Mouse (Mus musculus) neural tube, embryonic 10.5 days (tissue): ENCODE data around the gene Traf2.

Experiments
- DNase-seq: peaks from one replicate; pipeline ENCODE4 v3.0.0-alpha.2; 2017; ENCODE audit warnings: low spot score; ENCODE audit errors: extremely low spot score

The Traf2 gene

DNA sequence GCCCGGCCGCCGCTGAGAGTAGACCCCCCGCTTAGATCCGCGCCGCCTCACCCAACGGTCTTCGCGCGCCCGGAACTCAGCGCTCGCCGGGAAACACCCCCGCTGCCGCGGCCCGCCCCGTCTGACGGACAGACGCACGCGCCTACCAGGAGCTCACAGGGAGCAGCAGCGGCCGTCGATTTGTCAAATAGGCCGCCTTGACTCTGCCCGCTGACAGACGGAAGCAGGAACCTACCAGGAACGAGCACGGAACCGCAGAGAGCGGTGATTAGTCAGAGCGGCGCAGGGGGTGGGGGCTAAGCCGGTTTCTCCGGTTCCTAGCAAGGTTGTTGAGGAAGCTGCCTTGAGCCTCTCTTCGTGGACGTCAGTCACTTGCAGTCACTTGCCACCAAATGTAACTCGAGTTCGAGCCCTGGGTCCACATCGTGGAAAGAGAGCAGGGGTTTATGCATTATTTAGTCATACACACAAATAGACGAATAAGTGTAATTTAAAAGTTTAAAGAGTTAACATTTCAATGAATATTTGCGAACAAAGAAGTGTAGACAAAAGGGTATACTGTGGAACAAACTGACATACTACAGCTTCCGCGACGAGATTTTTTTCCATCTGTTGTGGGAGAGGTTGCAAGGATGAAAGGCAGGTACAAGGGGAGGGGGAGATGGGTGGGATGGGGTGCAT, at the start of gene Traf2:
Gene Traf2 (minus strand): TSS at position 130 of the 681 bp plus-strand sequence.
- peak; percentile 96 for DNase-seq

DNA sequence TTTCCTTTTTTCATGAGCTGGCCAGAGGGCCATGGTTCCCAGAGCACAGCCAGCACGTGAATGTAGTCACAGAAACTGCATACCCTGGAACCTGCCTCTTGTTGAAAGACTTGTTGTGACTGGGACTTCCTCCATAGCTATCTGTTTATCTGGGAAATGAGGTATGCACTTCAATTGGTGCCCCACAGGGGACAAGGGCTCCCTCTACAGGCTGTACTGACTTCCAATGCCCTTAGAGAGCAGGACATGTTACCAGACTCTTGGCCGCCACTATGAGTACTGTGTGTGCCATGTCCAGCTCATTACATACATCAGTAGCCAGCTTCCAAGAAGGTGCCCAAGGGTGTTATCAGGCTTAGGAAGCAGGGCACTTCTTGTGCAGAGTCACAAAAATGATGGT, 45.1 kb upstream of the Traf2 start:
- no peak for DNase-seq

DNA sequence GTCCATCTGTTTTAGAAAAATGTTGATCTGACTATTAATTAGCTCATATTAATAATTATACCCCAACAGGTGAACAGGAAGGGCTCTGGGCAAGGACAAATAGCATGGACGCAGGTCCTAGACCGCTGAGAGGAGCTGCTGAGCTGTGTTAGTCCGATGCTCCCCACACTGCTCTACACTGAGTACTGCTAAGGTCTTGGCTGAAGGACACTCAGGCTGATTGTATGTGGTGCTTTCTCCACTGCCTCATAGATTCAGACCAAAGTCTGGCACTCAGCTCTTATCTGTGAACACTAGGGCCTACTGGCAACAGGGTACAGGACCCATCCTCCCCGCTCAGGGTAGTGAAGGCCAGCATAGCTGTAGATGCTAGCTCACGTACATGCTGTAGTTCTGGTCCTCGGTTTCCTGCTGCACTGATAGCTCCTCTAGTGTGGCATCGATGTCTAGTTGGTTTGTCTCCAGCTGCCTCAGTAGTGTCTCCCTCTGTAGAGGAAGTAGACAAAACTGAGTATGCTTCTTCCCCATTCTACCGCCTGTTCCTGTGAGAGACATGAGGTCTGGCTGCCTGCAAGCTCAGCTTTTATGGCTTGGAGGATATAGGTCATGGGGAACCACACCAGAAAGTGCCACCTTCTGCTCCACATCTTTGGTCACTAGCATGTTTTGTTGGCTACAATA, 41.6 kb upstream of the Traf2 start:
- DNase-seq: no peak

DNA sequence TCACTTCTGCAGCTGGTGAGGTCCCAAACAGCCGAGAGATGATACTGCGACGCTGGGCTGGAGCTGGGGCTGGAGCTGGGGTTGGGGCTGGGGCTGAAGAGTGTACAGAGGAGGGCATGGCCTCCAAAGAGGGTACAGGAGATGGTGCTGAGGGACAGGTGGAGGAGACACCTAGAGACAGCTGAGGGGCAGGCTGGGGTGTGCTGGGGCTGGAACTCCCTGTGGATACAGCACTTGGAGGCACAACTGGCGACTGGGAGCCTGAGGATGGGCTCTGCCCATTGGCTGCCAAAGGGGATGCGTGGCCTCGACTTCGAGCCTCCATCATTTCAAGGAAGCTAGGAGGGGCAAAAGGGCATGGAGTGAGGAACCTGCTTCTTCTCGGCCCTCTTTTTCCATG, 40.5 kb upstream of the Traf2 start:
- no peak for DNase-seq

DNA sequence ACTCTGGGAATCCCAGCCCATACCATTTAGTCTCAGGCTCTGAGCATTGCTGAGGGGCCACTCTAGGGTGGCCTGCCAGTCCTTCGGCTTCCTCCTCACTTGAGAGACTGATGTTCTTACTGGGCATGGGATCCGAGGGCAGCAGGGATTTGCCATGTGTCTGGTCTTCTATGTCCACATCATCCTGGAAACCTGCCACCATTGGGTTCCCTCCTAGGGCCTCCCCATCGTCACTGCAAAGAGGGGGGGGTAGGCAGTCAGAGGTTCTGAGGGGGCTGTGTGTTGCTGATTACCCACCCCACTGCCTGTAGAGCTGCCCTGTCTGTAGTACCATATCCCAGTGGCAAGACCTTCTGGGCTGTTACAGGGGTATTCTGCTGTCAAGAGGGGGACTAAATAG, 38.9 kb upstream of the Traf2 start:
- DNase-seq: no peak

DNA sequence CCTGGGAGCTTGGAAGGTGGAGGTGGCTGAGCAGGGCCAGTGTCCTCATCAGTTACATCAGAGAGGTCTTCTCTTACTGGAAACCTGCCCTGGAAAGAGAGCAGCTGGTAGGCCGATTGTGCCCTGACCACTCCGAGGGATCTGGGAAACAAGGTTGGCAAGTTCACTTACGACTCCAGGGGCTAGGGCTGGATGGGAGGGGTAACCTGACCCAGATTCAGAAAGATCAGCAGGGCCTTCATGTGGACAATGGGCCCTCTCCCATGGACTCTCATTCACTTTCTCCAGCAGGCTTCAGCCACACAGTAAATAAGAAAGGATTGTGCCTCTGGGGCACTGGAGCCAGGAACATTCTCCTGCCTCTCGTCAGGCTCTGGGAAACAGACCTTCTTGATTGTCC, 38.1 kb upstream of the Traf2 start:
- no peak for DNase-seq

DNA sequence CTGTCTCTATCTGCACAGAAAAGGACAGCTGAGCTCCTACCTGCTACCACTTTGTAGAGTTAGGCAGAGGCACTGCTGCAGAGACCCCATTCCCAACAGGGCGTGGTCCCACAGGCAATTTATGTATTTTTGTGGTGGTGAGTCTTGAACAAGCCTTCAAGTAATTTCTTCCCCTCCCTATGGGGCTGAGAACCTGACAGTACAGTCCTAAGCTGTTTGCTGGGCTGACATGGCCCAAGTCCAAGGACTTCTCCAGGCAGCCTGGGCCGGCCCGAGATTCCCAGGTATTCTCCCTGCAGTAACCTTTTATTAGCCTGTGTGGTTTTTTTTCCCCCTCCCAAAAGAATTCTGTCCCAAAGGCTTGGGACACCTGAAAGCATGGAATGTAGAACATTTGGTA, 37.4 kb upstream of the Traf2 start:
- no peak for DNase-seq

DNA sequence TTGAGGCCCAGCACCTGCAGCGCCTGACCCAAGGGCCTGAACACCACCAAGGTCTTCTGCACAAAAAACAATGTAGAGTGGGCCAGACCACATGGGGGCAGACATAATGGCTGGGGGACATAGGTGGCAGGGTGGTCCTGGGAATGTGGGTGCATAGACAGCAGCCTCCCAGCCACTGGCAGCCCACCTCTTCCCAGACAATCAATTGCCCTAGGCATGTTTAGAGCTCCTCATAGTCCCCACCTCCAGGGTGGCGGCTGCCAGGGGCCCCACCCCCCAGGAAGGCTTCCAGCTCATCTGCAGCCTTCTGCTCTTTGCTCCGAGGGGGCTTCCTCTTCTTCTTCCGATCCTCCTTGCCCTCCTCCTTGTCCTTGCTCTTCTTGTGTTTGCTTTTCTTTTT, 36.8 kb upstream of the Traf2 start:
- DNase-seq: no peak

DNA sequence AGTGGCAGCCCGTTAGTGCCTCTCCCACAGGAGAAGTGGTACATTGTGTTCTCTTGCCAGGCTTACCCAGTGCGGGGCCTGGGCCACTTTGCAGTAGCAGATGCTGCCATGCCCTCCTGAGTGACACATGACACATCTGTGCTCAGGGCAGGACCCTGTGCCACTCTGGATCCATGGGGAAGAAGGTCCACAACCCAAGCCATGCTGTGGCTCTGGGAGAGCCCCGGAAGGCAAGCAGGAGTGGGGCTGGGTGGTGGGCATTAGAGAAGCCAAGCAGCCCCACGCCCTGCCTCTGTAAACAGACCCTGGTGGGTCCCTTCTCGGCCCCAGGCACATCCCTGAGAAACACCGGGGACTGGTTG, 36.4 kb upstream of the Traf2 start:
- no peak for DNase-seq

DNA sequence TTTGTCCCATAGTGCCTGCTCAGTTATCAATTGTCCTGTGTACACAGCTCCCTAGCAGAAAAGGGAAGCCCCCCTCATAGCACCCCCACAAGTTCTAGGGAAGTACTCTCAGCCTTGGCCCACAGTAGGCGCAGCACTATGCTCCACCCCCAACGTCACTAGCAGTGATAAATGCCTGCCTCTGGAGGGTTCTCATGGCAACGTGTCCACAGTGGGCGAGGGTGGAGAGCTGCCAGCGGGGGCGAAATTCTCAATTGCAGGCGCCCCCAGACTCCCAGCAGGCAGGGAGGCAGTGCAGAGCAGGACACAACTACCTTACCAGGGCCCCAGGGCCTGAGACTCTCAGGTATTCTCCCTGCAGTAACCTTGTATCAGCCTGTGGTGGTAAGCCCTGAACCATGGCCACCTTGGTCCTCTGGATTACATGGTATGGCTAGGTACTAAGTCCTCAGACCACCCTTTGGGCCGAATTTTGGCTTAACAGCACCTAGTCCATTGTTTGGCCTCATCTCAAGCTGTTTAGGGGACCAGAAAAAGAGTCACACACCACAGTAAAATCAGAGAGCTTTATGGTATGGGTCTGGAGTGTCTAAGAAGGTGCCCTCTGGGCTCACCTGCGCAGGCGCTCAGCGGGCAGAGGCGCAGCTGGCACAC, 35.9 kb upstream of the Traf2 start:
- DNase-seq: no peak

DNA sequence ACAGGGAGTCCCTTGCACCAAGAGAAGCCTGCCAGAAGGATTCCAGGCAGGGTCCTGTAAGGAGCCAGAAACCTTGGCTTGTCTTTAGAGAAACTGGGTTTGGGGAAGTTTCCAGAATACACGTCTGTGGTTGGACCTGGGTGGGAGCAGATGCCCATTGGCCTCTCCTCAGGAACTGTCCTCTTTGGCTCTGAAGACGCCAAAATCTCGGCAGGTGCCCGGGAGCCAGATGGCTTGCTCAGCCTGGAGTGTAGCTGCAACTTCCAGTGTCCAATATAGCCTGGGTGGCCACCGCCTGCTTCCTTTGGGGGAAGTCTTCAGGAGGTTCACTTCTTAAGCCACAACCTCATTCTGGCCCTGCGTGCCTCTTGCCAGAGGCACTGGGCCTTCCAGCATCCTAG, 35.2 kb upstream of the Traf2 start:
- DNase-seq: no peak

DNA sequence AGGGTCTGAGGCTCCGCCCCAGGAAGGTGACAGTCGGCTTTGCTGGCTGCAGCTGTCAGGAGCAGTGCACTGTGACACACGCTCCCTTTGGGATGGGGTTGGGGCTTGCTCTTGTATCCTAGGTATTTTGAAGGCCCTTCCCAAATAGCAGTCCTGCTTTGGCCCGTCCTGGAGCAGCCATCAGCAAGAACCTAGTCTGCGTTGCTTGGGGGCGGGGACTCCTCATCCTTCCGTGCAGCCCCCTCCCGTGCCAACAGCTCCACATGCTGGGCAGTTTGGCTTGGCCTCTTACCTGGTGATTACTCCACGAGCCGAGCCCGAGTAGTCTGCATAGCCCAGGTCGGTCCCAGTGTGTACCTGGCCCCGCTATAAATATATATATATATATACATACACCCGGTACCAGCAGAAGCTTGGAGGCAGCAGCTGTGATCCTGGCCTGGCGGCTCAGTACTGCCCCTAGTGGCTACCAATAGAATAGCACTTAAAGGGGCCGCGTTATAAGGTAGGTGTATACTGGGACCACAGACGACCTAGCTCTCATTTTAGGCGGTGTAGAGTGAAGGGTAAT, 34.6 kb upstream of the Traf2 start, which contains the start of gene Ajm1:
Gene Ajm1 (minus strand): TSS at position 464 of the 571 bp plus-strand sequence.
- peak; percentile 64 for DNase-seq

DNA sequence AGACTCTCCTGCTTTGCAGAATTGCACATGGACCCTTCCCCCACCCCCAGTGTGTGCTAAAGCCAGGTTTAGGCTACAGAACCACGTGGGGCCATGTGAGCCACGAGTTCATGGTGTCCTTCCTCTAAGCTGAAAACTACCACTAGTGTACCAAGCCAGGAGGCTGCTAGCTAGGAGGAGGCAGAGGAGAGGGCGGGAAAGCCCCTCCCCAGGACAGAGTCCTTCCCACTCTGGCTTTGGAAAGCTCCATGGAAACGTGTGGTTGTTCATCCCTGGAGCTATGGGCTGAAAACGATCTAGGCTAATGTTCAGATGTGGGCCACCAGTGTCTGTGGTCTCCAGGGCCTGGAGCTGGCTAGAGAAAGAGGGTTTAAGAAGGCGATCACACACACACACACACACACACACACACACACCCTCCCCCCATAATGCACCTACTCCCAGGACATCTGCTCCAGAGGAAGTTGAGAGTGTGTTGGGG, 33.9 kb upstream of the Traf2 start:
- no peak for DNase-seq

DNA sequence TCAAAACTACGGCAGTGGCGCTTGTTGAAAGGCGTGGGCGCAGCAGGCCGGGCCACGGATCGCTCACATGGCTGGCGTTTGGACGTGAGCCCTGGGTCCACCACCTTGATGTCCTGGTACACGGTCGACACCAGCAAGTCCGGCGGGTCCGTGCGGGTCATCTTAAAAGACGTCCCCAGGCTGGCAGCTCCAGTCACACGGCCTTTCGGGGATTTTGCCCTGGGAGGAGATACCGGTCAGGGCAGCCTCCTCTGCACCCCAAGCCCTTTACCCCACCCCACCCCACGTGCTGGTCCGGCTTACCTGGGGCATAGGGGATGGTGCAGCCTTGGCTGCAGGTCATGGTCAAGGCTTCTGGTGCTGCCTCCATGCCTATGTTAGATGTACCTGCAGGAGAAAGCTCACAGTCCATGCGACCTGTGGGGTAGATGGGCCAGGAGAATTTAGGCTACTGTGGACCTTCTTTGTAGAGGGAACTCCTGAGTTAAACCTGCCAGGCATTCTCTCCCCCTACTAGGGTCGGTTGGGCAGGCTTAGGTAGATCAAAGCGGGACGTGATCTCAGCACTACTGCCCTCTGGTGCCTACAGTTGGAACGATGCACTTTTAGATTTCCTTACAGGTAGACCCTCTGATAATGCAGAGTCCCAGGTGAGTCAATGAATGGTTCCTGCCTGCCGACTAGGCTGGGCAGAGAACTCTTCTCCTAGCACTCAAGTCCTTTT, 33.2 kb upstream of the Traf2 start:
- peak; percentile 46 for DNase-seq

DNA sequence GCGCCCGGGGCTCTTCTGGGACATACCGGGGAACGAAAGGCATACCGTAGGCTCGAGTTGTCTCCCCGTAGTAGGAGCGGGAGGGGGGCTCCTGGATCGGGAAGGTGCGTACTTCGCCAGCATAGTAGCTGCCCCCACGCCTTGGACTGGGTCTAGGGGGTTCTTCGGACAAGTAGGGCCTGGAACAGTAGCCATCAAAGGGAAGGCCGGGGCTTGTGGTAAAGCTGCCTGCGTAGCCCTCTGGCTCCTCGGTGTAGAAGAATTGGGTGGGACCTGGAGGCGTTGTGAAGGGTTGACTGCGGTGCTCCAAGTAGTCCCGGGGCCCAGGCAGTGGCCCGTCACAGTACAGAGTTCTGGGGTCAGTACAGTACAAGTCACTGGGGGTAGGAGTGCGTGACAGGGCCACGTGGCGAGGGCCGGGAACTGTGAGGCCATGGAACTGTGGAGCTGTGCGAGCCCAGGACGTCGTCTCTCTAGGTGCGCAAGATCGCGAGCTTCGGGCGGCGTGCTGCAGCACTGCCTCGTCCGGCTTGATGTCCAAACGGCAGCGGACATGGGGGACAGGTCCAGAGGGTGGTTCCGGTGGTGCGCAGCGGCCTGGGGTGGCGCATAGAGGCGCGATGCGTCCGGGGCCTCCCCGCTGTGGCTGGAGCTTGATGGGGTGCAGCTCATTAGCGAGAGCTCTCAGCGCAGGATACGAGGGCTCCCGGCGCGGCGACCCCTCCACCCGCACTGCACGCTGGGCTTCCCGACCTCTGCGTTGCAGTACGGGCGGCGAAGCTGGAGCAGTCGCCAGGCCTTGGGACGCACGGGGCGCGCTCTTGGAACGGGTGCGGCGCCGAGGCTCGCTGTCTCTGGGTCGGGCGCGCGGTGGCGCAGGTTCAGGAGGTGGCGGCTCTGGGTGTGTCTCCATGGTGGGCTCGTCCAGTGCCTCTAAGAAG, 32.3 kb upstream of the Traf2 start:
- DNase-seq: peak; percentile 48

DNA sequence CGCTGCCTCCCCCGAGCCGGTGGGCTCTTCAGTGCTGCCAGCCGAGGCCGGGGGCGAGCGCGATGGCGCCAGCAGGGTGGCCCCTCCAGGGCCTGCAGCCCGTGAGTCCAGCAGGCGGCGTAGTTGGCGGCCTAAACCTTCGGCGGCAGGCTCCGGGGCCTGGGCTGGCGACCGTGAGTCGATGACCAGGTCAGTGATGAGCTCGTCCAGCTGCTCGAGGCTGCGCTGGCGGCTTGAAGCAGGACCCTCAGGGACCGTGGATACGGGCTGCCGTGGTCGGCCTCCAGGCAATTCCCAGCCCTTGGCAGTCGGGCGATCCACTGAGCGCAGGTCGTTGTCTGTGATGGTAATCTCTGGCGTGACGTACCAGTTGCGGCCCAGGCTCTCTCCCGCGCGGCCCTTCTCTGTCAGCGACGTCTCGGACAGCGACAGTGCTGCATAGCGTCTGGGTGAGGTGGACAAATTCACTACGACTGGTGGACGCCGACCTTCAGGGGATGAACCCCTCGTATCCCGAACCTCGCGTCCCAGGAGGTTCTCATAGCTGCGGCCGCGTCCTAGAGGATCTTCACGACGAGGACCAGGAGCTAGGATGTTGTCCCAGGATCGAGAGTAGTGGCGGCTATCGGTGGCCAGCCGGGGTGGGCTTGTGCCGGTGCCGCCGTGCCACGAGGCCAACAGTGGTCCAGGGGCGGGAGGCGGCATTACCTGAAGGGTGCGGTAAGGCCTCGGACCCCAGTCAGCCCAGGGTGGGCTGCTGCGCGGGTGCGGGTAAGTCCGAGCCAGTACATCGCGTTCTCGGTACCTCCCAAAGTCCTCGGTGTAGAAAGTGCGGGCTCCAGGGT, 31.4 kb upstream of the Traf2 start:
- DNase-seq: peak; percentile 68

DNA sequence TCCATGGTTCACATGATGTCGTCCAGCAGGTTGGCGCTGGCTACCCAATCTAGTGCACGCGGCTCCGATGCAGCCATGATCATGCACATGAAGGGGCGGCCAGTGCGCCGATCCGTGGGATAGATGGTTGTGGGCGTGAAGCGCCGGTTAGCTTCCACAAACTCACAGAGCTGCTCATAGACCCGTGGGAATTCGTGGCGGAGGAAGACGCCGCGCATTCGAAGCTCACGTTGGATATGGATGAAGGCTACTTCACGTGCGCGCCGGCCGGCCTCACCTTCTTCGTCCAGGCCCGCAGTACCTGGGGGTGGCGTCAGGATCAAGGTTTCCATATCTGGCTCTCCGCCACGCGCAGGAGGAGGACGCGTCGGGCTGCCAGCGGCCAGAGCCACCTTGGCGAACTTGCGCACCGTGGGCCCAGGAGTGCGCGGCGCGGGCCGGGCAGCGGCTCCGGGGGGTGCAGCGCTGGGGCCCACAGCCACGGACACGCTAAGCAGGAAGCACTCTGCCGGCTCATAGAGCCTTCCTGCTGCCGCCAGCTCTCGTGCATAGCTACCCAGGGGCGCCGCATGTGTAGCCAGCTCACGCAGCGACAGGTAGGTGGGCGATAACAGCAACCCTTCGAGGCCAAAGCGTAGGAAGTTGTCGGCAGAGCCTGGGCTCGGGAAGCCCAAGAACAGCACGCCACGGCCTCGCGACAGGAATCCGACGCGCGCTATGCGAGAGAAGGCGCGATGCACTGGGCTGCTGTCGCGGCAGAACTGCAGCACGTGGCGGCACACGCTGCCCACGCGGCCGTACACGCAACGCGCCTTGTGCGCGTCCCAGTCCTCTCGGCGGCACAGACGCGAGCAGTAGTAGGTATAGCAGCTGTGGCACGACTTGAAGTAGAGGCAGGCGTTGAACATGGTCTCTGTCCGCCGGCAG, 30.5 kb upstream of the Traf2 start:
- DNase-seq: no peak
